Mouse (Mus musculus): Measurements from ENCODE around the gene Rap1gap2. TPM values are rescaled to one million over a fixed set of nuclear protein-coding genes. Genes with fewer than 3 reads are reported as not detected.

Gene Rap1gap2
- total and polyA plus RNA-seq, 3 experiments, result 5.8 to 10.1 TPM; not detected in 1

GRCm38 (mm10) chr11:74566326-74566874 lies 44.3 kb downstream of the Rap1gap2 start:
- DNase-seq (ENCODE audit: low read depth, low spot score), result no peak
- Histone ChIP-seq H3K27me3 (ENCODE audit: control insufficient read depth in 1 of 2, insufficient read depth in 2 of 2, low read length in 2 of 2) (no peaks in the 10 kb centered on the region), H3K9me3 (replicated peaks; ENCODE audit: insufficient read depth, low read length) (no peaks in the 10 kb centered on the region), H3K4me1 (ENCODE audit: control insufficient read depth in 1 of 2, insufficient read depth in 2 of 2, low read length in 2 of 2) (peaks cover 2 to 33% of the 10 kb centered on the region in 2 experiments), H3K4me3 (ENCODE audit: control insufficient read depth in 1 of 2, insufficient read depth in 1 of 2, low read depth in 2 of 2, low read length in 2 of 2) (no peak overlapping the region), H3K9ac (ENCODE audit: control insufficient read depth, low read depth, low read length, poor library complexity, severe bottlenecking) (no peak overlapping the region), H3K27ac (ENCODE audit: control insufficient read depth, low read depth, low read length) (no peak overlapping the region), H3K79me2 (ENCODE audit: control insufficient read depth, insufficient read depth, low read length, poor library complexity) (no peaks in the 10 kb centered on the region), H3K36me3 (ENCODE audit: control insufficient read depth in 1 of 2, insufficient read depth in 2 of 2, low read length in 2 of 2) (peaks cover 0 to 8% of the 10 kb centered on the region in 2 experiments; a peak in 2 of 4 replicates)
- TF ChIP-seq MYC (IDR thresholded peaks at IDR 0.05; ENCODE audit: low read depth, low read length), result no peak

DNA sequence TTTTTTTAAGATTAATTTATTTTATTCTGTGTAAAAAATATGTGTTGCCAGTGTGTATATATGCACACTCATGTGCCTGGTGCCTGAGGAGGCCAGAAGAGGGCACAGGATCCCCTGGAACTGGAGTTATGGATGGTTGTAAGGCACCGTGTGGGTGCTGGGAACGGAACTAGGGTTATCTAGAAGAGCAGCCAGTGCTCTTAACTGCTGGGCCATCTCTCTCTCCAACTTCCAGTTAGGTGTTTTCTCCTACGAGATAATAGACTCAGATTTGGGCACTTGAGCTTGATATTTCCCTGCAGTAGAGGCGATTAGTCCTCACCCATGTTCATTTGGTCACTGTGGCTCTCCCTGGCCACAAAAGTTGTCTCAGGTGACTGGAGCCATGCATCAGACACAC lies 49.3 kb downstream of the Rap1gap2 start:
- Histone ChIP-seq H3K9me3 (replicated peaks; ENCODE audit: insufficient read depth, low read length) (no peaks in the 10 kb centered on the region), H3K27ac (ENCODE audit: control insufficient read depth, low read depth, low read length) (peak overlapping the region; percentile 76), H3K4me1 (ENCODE audit: control insufficient read depth in 1 of 2, insufficient read depth in 2 of 2, low read length in 2 of 2) (peaks cover 27 to 56% of the 10 kb centered on the region in 2 experiments), H3K36me3 (ENCODE audit: control insufficient read depth in 1 of 2, insufficient read depth in 2 of 2, low read length in 2 of 2) (peaks cover 0 to 37% of the 10 kb centered on the region in 2 experiments; a peak in 2 of 4 replicates), H3K27me3 (ENCODE audit: control insufficient read depth in 1 of 2, insufficient read depth in 2 of 2, low read length in 2 of 2) (no peaks in the 10 kb centered on the region), H3K79me2 (ENCODE audit: control insufficient read depth, insufficient read depth, low read length, poor library complexity) (no peaks in the 10 kb centered on the region), H3K4me3 (ENCODE audit: control insufficient read depth in 1 of 2, insufficient read depth in 1 of 2, low read depth in 2 of 2, low read length in 2 of 2) (no peak overlapping the region), H3K9ac (ENCODE audit: control insufficient read depth, low read depth, low read length, poor library complexity, severe bottlenecking) (no peak overlapping the region)
- peak; percentile 62 for DNase-seq (ENCODE audit: low read depth, low spot score)
- TF ChIP-seq GATA1 (IDR thresholded peaks at IDR 0.05; ENCODE audit: low read depth, low read length), result peak; percentile 90
- TF ChIP-seq TAL1 (IDR thresholded peaks at IDR 0.05; ENCODE audit: low read length), result peak; percentile 51
- peak; percentile 73 for TF ChIP-seq ETS1 (IDR thresholded peaks at IDR 0.05; ENCODE audit: low read depth, low read length)
- TF ChIP-seq TCF12 (IDR thresholded peaks at IDR 0.05; ENCODE audit: low read depth, low read length), result peak; percentile 86
- TF ChIP-seq EP300 (IDR thresholded peaks at IDR 0.05; ENCODE audit: low read depth in 1 of 2, low read length in 2 of 2), result peak; percentile 77 to 88
- peak; percentile 15 for TF ChIP-seq MYB (IDR thresholded peaks at IDR 0.05; ENCODE audit: low read depth, low read length)
- TF ChIP-seq RCOR1 (IDR thresholded peaks at IDR 0.05; ENCODE audit: low read depth, low read length), result peak; percentile 77; the same call in 1 of the 2 replicates
- no peak for TF ChIP-seq MAFK (IDR thresholded peaks at IDR 0.05; ENCODE audit: borderline replicate concordance, low read depth, low read length)
- 0 out of 2 replicates have a peak, but pooled peaks have one; percentile 8 for TF ChIP-seq NELFE (IDR thresholded peaks at IDR 0.05; ENCODE audit: low read depth, low read length)
- TF ChIP-seq POLR2AphosphoS5 (IDR thresholded peaks at IDR 0.05; ENCODE audit: borderline replicate concordance, low read depth, low read length), result no peak

DNA sequence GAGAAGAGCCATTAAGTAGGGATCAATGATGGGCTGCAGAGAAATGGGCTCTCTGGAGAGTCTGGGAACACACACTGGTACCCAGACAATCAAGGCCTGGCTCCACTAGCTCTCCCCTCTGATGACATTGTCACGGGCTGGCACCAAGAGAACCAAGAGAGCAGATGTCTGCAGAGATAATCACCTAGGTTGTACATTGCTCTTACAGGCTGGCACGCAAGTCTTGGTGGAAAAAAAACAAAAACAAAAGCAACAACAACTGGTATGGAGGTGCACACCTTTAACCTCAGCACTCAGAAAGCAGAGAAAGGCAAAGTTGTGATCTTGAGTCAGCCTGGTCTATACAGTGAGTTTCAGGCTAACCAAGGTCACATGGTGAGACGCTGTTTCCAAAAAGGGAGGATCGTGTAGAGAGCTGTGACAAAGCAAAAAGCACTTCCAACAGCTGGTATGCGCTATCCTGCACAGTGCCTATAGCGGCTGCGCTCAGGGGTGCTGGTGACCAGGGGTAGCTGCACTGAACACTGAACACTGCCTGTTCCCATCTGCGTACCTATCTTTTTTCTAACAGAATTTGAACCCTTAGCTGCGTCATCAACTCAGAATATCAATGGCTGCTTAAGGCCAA lies 50.0 kb downstream of the Rap1gap2 start:
- peak overlapping the region; percentile 37 for H3K9ac ChIP-seq (ENCODE audit: control insufficient read depth, low read depth, low read length, poor library complexity, severe bottlenecking)
- DNase-seq (ENCODE audit: low read depth, low spot score), result peak; percentile 91
- no peaks in the 10 kb centered on the region for H3K79me2 ChIP-seq (ENCODE audit: control insufficient read depth, insufficient read depth, low read length, poor library complexity)
- peaks cover 30 to 63% of the 10 kb centered on the region in 2 experiments for H3K4me1 ChIP-seq (ENCODE audit: control insufficient read depth in 1 of 2, insufficient read depth in 2 of 2, low read length in 2 of 2)
- peak overlapping the region; percentile 76 for H3K27ac ChIP-seq (ENCODE audit: control insufficient read depth, low read depth, low read length)
- H3K9me3 ChIP-seq (replicated peaks; ENCODE audit: insufficient read depth, low read length), result no peaks in the 10 kb centered on the region
- H3K4me3 ChIP-seq (ENCODE audit: control insufficient read depth in 1 of 2, insufficient read depth in 1 of 2, low read depth in 2 of 2, low read length in 2 of 2), result peak overlapping the region; percentile 9 to 15; a peak in 3 of 4 replicates
- H3K27me3 ChIP-seq (ENCODE audit: control insufficient read depth in 1 of 2, insufficient read depth in 2 of 2, low read length in 2 of 2), result no peaks in the 10 kb centered on the region
- peaks cover 0 to 42% of the 10 kb centered on the region in 2 experiments; a peak in 2 of 4 replicates for H3K36me3 ChIP-seq (ENCODE audit: control insufficient read depth in 1 of 2, insufficient read depth in 2 of 2, low read length in 2 of 2)
- TF ChIP-seq TCF12 (IDR thresholded peaks at IDR 0.05; ENCODE audit: low read depth, low read length), result peak; percentile 59; the same call in 1 of the 2 replicates
- no peak; the same call in 1 of the 2 replicates for TF ChIP-seq HCFC1 (IDR thresholded peaks at IDR 0.05; ENCODE audit: low read depth, low read length)
- TF ChIP-seq ELF1 (IDR thresholded peaks at IDR 0.05; ENCODE audit: low read depth, low read length), result no peak
- TF ChIP-seq POLR2AphosphoS2 (IDR thresholded peaks at IDR 0.05; ENCODE audit: low read length), result no peak
- TF ChIP-seq NELFE (IDR thresholded peaks at IDR 0.05; ENCODE audit: low read depth, low read length), result peak; percentile 36; the same call in 1 of the 2 replicates
- peak; percentile 92 for TF ChIP-seq SIN3A (IDR thresholded peaks at IDR 0.05; ENCODE audit: low read length)
- no peak for TF ChIP-seq KAT2A (conservative IDR thresholded peaks at IDR 0.05; ENCODE audit: low read depth, low read length)
- TF ChIP-seq TBP (IDR thresholded peaks at IDR 0.05; ENCODE audit: low read depth, low read length), result peak; percentile 73
- TF ChIP-seq CHD1 (IDR thresholded peaks at IDR 0.05; ENCODE audit: low read depth, low read length), result no peak; the same call in 1 of the 2 replicates
- peak; percentile 55; the same call in 1 of the 2 replicates for TF ChIP-seq NRF1 (IDR thresholded peaks at IDR 0.05; ENCODE audit: insufficient read depth, low read depth, low read length, poor library complexity, severe bottlenecking)
- TF ChIP-seq MAFK (IDR thresholded peaks at IDR 0.05; ENCODE audit: borderline replicate concordance, low read depth, low read length), result no peak
- TF ChIP-seq USF2 (IDR thresholded peaks at IDR 0.05; ENCODE audit: borderline replicate concordance in 1 of 2, insufficient read depth in 1 of 2, low read depth in 1 of 2, low read length in 2 of 2), result peak in 1 of 2 experiments; percentile 74; a peak in 2 of 4 replicates
- peak; percentile 85 for TF ChIP-seq MXI1 (IDR thresholded peaks at IDR 0.05; ENCODE audit: low read depth, low read length)
- no peak for TF ChIP-seq ZC3H11A (IDR thresholded peaks at IDR 0.05; ENCODE audit: low read depth, low read length)
- TF ChIP-seq MAZ (IDR thresholded peaks at IDR 0.05; ENCODE audit: low read depth, low read length), result no peak
